Mouse (Mus musculus) bone marrow macrophage, adult 2 months (primary cell): ENCODE data around the gene Pgm2l1. TPM values are rescaled to one million over a fixed set of nuclear protein-coding genes. Genes with fewer than 3 reads are reported as not detected.
A peak's percentile ranks its signal among the peaks of the same experiment; 100 is the strongest.

Experiments
- H3K27ac ChIP-seq: 2 replicates; pipeline ENCODE4 v1.5.1; 2012; ENCODE audit warnings: low read depth, low read length; ENCODE audit not compliant: insufficient read depth
- H3K4me1 ChIP-seq: 2 replicates; pipeline ENCODE4 v1.6.1; 2012; ENCODE audit warnings: low read length; ENCODE audit not compliant: control insufficient read depth, insufficient read depth
- H3K4me3 ChIP-seq: 2 replicates; pipeline ENCODE4 v1.5.1; 2012; ENCODE audit warnings: mild to moderate bottlenecking, low read length, moderate library complexity; ENCODE audit not compliant: insufficient read depth
- CTCF ChIP-seq: IDR thresholded peaks from 2 replicates; pipeline ENCODE4 v1.5.1; 2012; ENCODE audit warnings: low read depth, mild to moderate bottlenecking, low read length, moderate library complexity
- POLR2A ChIP-seq: IDR thresholded peaks from 2 replicates; pipeline ENCODE4 v1.6.1; 2012; ENCODE audit warnings: mild to moderate bottlenecking, low read depth, low read length, borderline replicate concordance
- polyA plus RNA-seq: library from polyadenylated mRNA; stranded (reverse); fragments of >200 nt; gene quantifications from 2 replicates; pipeline ENCODE4 v1.2.4, GENCODE M21; 2012; ENCODE audit not compliant: missing spikeins, insufficient read depth, insufficient read length

The Pgm2l1 gene
- polyA plus RNA-seq, 1 experiment = 14.1 TPM

GRCm38 (mm10) chr7:100283298-100283697, 56.1 kb downstream of the Pgm2l1 start:
- TF ChIP-seq CTCF (no peak), POLR2A (no peak)
- Histone ChIP-seq H3K27ac (no peak overlapping the region), H3K4me3 (no peak overlapping the region), H3K4me1 (no peaks in the 10 kb centered on the region)

- Histone ChIP-seq H3K4me3 (peak within 1 kb of the TSS; percentile 27), H3K4me1 (no peaks in the 10 kb centered on the region), H3K27ac (no peak within 1 kb of the TSS)
- TF ChIP-seq POLR2A (no peak), CTCF (no peak)
Observed at GRCm38 (mm10) chr7:100285383-100285782, 58.2 kb downstream of the Pgm2l1 start, which contains the start of gene P4ha3. Gene P4ha3, plus strand, starts transcription at chr7:100285520.

GRCm38 (mm10) chr7:100287748-100288578, 60.8 kb downstream of the Pgm2l1 start:
- no peak overlapping the region for H3K27ac ChIP-seq
- no peaks in the 10 kb centered on the region for H3K4me1 ChIP-seq
- H3K4me3 ChIP-seq = no peak overlapping the region
- TF ChIP-seq CTCF (no peak), POLR2A (no peak)

GRCm38 (mm10) chr7:100288622-100289021, 61.4 kb downstream of the Pgm2l1 start:
- Histone ChIP-seq H3K4me3 (no peak overlapping the region), H3K4me1 (no peaks in the 10 kb centered on the region), H3K27ac (no peak overlapping the region)
- TF ChIP-seq CTCF (no peak), POLR2A (no peak)

- no peak for TF ChIP-seq CTCF
- Histone ChIP-seq H3K4me1 (no peaks in the 10 kb centered on the region), H3K27ac (no peak overlapping the region), H3K4me3 (no peak overlapping the region)
Observed at GRCm38 (mm10) chr7:100293546-100293945, 66.4 kb downstream of the Pgm2l1 start.

DNA sequence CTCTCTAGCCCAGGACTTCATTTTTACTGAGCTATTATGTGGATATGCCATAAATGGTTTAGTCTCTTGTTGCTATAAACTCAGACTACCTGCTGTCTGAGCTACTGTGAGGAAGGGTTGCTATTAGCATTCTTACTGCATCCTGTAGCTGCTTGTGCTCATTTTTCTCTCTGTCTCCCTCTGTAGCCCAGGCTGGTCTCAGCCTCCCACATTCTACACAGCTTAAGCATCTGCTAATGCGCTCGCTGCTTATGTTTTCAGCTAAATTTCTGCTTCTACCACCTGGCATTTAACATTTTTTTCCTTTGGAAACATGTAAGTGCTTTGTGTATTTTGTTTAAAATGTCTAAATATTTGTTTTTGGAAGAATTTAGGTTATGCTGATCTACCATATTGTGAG, 68.6 kb downstream of the Pgm2l1 start:
- TF ChIP-seq POLR2A = no peak
- no peak for TF ChIP-seq CTCF

GRCm38 (mm10) chr7:100296699-100297098, 69.5 kb downstream of the Pgm2l1 start:
- no peak overlapping the region for H3K27ac ChIP-seq
- no peak overlapping the region for H3K4me3 ChIP-seq
- TF ChIP-seq CTCF = no peak
- TF ChIP-seq POLR2A = no peak
- H3K4me1 ChIP-seq = no peaks in the 10 kb centered on the region

More for the DNA sequence above, 68.6 kb downstream of the Pgm2l1 start:
- no peaks in the 10 kb centered on the region for H3K4me1 ChIP-seq
- no peak overlapping the region for H3K4me3 ChIP-seq
- H3K27ac ChIP-seq = no peak overlapping the region

DNA sequence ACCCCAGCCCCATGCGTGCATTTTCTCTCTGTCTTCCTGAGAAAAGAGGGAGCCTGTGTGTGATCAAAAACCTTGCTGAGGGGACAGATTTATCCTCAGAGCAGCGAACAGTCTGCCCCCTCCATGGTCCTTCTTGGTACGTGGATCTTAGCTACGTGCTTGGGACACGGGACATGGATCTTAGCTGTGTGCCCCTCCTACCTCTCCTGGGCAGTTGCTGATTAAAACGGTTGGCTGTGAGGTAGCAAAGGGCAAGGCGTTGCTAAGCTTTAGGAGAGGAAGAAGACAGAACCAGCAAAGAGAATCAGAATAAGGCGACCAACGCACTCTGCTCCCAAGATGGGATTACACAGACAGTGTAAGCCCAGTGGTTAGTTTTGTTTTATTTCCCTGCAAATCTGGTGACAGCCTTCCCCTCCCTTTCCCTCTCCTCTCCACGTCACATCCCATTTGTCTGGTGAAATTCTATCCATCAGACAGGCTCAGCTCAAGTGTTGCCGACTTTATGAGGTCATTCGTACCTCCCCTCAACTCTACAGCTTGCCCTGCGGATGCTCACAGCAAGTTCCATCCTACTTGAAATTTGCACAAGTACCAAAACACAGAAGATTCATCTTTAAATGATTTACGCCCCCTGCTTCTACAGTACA, 71.8 kb downstream of the Pgm2l1 start:
- no peaks in the 10 kb centered on the region for H3K4me1 ChIP-seq
- H3K27ac ChIP-seq = no peak overlapping the region
- TF ChIP-seq CTCF (no peak), POLR2A (no peak)

GRCm38 (mm10) chr7:100301390-100301789, 74.2 kb downstream of the Pgm2l1 start:
- TF ChIP-seq CTCF (no peak), POLR2A (no peak)
- Histone ChIP-seq H3K27ac (no peak overlapping the region), H3K4me3 (no peak overlapping the region), H3K4me1 (no peaks in the 10 kb centered on the region)

More for the DNA sequence above, 71.8 kb downstream of the Pgm2l1 start:
- H3K4me3 ChIP-seq = no peak overlapping the region

DNA sequence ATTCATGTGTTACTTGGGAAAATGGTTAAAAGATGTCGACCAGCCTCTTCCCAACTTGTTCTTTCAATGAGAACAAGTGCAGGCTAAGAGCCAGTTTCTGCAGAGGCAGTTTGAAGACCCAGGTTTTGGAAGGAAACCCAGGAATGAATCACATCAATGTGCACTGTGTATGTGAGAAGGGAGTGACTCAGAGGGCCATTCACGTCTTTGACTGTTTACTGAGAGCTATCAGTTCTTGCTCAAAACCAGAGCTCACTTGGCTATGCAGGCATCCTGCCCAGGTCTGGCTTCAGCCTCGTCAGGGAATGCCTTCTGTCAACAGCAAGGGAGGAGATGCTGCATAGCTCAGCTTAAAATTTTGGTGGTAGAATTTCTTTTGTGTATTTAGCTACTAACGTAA, 75.1 kb downstream of the Pgm2l1 start:
- Histone ChIP-seq H3K4me1 (no peaks in the 10 kb centered on the region), H3K4me3 (no peak overlapping the region), H3K27ac (no peak overlapping the region)
- TF ChIP-seq CTCF (no peak), POLR2A (no peak)
